Mouse (Mus musculus): Measurements from ENCODE around the gene Ythdf2.

DNA sequence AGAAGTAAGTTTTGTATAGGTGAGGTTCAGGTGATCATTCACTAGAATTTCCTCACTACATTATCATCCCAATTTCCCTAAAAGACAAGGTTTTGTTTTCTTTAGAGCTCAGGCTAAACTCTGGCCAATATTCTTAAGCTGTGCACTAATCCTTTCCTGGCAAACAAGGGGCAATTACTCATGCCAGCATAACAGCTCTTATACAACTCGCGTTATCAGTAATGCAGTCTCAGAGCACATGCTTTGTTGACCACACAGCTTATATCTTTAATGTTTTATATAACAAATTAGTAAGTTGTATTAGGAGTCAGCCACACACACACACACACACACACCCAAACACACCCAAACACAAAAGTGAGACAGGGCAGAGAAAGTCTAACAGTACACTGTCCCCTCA, 1.8 kb downstream of the Ythdf2 start:
- TF ChIP-seq CTCF (IDR thresholded peaks at IDR 0.05; ENCODE audit: control insufficient read depth, insufficient read depth, insufficient read length) (no peak), MAX (IDR thresholded peaks at IDR 0.05) (no peak), MYOG (IDR thresholded peaks at IDR 0.05; ENCODE audit: control insufficient read depth, extremely low read depth, insufficient read length) (no peak), CEBPB (IDR thresholded peaks at IDR 0.05; ENCODE audit: low read depth) (no peak), USF1 (IDR thresholded peaks at IDR 0.05; ENCODE audit: low read depth) (no peak)

Measured in C2C12 (cell line).